Mouse (Mus musculus) E14TG2a.4 (cell line): ENCODE measurements around the gene Foxp1.

Experiments used
- H3K27me3 ChIP-seq: 2 replicates; pipeline ENCODE4 v1.6.1; 2014; ENCODE audit warnings: low read length, control low read depth; ENCODE audit not compliant: insufficient read depth
- H3K36me3 ChIP-seq: 2 replicates; pipeline ENCODE4 v1.6.1; 2014; ENCODE audit warnings: low read length, control low read depth; ENCODE audit not compliant: insufficient read depth
- H3K4me1 ChIP-seq: replicated peaks from 2 replicates; pipeline ENCODE4 v1.6.1; 2014; ENCODE audit warnings: low read depth, low read length, control low read depth
- H3K4me3 ChIP-seq: replicated peaks from 2 replicates; pipeline ENCODE4 v1.5.1; 2014; ENCODE audit warnings: mild to moderate bottlenecking, low read length
- H3K9me3 ChIP-seq: 2 replicates; pipeline ENCODE4 v1.6.1; 2014; ENCODE audit warnings: low read length, control low read depth
- CTCF ChIP-seq: conservative IDR thresholded peaks from 2 replicates; pipeline ENCODE4 v1.5.1; 2014; ENCODE audit warnings: low read length
- NANOG ChIP-seq: IDR thresholded peaks from 2 replicates; pipeline ENCODE4 v1.6.1; 2014; ENCODE audit warnings: borderline replicate concordance, low read length, mixed read lengths
- POU5F1 ChIP-seq: IDR thresholded peaks from 2 replicates; pipeline ENCODE4 v1.6.1; 2014; ENCODE audit warnings: low read length, borderline replicate concordance

Gene Foxp1

DNA sequence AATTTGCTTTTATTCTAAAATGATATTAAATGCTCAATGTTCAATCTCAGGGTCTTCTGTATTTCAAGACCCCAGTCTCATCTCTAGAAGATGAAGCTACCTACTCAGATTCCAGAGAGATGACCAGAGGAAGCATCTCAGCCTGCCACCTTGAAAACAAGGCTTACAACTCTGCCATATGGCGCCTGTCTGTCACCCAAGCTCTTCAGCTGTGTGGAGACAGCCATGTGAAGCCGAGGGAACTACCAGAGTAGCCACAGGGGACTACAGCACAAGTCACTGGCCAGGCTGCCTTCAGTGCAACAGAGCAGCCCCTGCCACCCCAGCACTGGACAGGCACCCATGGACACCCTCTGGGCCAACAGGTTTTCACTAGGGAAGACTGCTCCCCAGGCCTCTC is 145.4 kb downstream of the Foxp1 start:
- Histone ChIP-seq H3K4me1 (peaks cover 75% of the 10 kb centered on the region), H3K36me3 (no peaks in the 10 kb centered on the region), H3K9me3 (no peaks in the 10 kb centered on the region), H3K27me3 (peaks cover 14% of the 10 kb centered on the region), H3K4me3 (no peak overlapping the region)
- TF ChIP-seq POU5F1 (no peak), NANOG (no peak), CTCF (no peak)

GRCm38 (mm10) chr6:99376721-99377120 is 145.8 kb downstream of the Foxp1 start:
- TF ChIP-seq POU5F1, result no peak
- TF ChIP-seq CTCF, result no peak
- TF ChIP-seq NANOG, result no peak
- H3K36me3 ChIP-seq, result no peaks in the 10 kb centered on the region
- no peaks in the 10 kb centered on the region for H3K9me3 ChIP-seq
- peaks cover 14% of the 10 kb centered on the region for H3K27me3 ChIP-seq
- no peak overlapping the region for H3K4me3 ChIP-seq
- peaks cover 71% of the 10 kb centered on the region for H3K4me1 ChIP-seq

- TF ChIP-seq CTCF, result no peak
- no peak for TF ChIP-seq POU5F1
- TF ChIP-seq NANOG, result no peak
- Histone ChIP-seq H3K27me3 (peaks cover 14% of the 10 kb centered on the region), H3K4me1 (peaks cover 65% of the 10 kb centered on the region), H3K4me3 (no peak overlapping the region), H3K9me3 (no peaks in the 10 kb centered on the region), H3K36me3 (no peaks in the 10 kb centered on the region)
Measured at GRCm38 (mm10) chr6:99375865-99376264, 146.7 kb downstream of the Foxp1 start.

- H3K9me3 ChIP-seq, result no peaks in the 10 kb centered on the region
- TF ChIP-seq NANOG (no peak), POU5F1 (no peak), CTCF (no peak)
- H3K27me3 ChIP-seq, result peaks cover 14% of the 10 kb centered on the region
- no peak overlapping the region for H3K4me3 ChIP-seq
- H3K36me3 ChIP-seq, result no peaks in the 10 kb centered on the region
- H3K4me1 ChIP-seq, result peaks cover 60% of the 10 kb centered on the region
Measured at GRCm38 (mm10) chr6:99375376-99375775, 147.1 kb downstream of the Foxp1 start.

DNA sequence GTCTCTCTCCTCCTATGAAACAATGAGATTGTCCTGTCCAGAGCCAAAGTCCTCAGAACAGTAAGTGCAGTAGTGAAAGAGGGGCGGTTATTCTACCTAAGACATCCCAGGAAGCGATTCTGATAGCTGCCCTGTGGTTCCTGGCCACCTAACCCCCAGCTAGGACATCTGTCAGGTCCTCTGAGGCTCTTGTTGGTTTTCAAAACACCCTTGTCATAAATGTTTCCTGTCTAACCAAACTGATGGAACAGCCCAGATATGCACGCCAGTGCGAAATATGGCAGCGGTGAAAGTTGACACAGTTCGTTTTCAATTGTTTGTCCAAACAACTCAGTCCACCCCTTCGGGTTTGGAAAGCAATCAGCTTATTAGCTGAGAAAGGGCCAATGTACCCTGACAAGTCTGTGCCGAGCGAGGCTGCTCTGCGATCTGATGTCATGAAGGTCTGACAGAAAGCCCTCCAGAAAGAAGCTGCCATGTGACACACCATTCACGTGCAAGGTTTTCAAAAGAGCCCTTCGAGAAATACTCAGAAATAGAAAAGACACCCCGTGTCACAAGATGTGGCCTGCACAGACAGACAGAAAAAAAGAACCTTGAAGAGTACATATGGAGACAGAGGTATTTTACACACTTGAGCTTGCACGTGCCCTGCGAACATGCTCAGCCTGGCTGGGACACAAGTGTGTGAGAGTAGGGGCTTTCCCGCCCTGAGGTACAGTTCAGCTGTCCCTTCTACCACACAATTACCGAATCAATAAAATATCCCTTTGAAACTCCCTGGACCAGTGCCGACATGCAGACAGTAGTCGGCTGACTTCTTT is 147.9 kb downstream of the Foxp1 start:
- H3K4me1 ChIP-seq, result peaks cover 53% of the 10 kb centered on the region
- H3K9me3 ChIP-seq, result no peaks in the 10 kb centered on the region
- no peak overlapping the region for H3K4me3 ChIP-seq
- TF ChIP-seq NANOG (no peak), CTCF (no peak), POU5F1 (no peak)
- H3K27me3 ChIP-seq, result peaks cover 14% of the 10 kb centered on the region
- no peaks in the 10 kb centered on the region for H3K36me3 ChIP-seq

- H3K9me3 ChIP-seq, result no peaks in the 10 kb centered on the region
- no peak for TF ChIP-seq CTCF
- TF ChIP-seq POU5F1, result no peak
- no peak for TF ChIP-seq NANOG
- H3K27me3 ChIP-seq, result peaks cover 14% of the 10 kb centered on the region
- no peaks in the 10 kb centered on the region for H3K36me3 ChIP-seq
- no peak overlapping the region for H3K4me3 ChIP-seq
- peaks cover 30% of the 10 kb centered on the region for H3K4me1 ChIP-seq
Measured at GRCm38 (mm10) chr6:99372427-99372826, 150.1 kb downstream of the Foxp1 start.

GRCm38 (mm10) chr6:99372016-99372415 is 150.5 kb downstream of the Foxp1 start:
- no peak overlapping the region for H3K4me3 ChIP-seq
- no peaks in the 10 kb centered on the region for H3K36me3 ChIP-seq
- no peak for TF ChIP-seq NANOG
- TF ChIP-seq CTCF, result no peak
- no peak for TF ChIP-seq POU5F1
- H3K27me3 ChIP-seq, result peaks cover 10% of the 10 kb centered on the region
- H3K9me3 ChIP-seq, result no peaks in the 10 kb centered on the region
- peaks cover 26% of the 10 kb centered on the region for H3K4me1 ChIP-seq

GRCm38 (mm10) chr6:99369931-99370330 is 152.6 kb downstream of the Foxp1 start:
- H3K9me3 ChIP-seq, result no peaks in the 10 kb centered on the region
- H3K27me3 ChIP-seq, result peaks cover 7% of the 10 kb centered on the region; the same call in 1 of the 2 replicates
- no peaks in the 10 kb centered on the region for H3K36me3 ChIP-seq
- TF ChIP-seq POU5F1, result no peak
- no peak for TF ChIP-seq CTCF
- TF ChIP-seq NANOG, result no peak
- H3K4me1 ChIP-seq, result peaks cover 7% of the 10 kb centered on the region; the same call in 1 of the 2 replicates
- H3K4me3 ChIP-seq, result no peak overlapping the region
